Mouse (Mus musculus): ENCODE results near the gene Hic2.

- TF ChIP-seq POLR2A (IDR thresholded peaks at IDR 0.05; ENCODE audit: insufficient read length, low read depth) (no peak), E2F4 (IDR thresholded peaks at IDR 0.05; ENCODE audit: insufficient read depth) (no peak), MYOD1 (IDR thresholded peaks at IDR 0.05; ENCODE audit: control insufficient read depth in 1 of 3, insufficient read length in 2 of 3, low read depth in 2 of 3) (no peak), USF1 (IDR thresholded peaks at IDR 0.05; ENCODE audit: low read depth) (no peak), TCF3 (IDR thresholded peaks at IDR 0.05; ENCODE audit: insufficient read length, low read depth) (no peak), TCF12 (IDR thresholded peaks at IDR 0.05; ENCODE audit: insufficient read depth, poor library complexity, severe bottlenecking) (no peak), MAX (IDR thresholded peaks at IDR 0.05; ENCODE audit: low read depth) (no peak), POLR2AphosphoS2 (IDR thresholded peaks at IDR 0.05; ENCODE audit: insufficient read length, low read depth) (no peak), MYOG (IDR thresholded peaks at IDR 0.05; ENCODE audit: control insufficient read depth in 1 of 3, insufficient read depth in 1 of 3, insufficient read length in 2 of 3, low read depth in 2 of 3) (no peak)
Observed at GRCm38 (mm10) chr16:17266113-17266512, 32.7 kb downstream of the Hic2 start.
